Mouse (Mus musculus) CH12.LX (cell line): ENCODE data around the gene Zbtb39. TPM values are rescaled to one million over a fixed set of nuclear protein-coding genes. Genes with fewer than 3 reads are reported as not detected.

Experiments
- DNase-seq: peaks from one replicate; pipeline ENCODE4 v3.0.0-alpha.2; 2013; ENCODE audit errors: extremely low read depth
- H3K27ac ChIP-seq: 2 replicates; pipeline ENCODE4 v1.5.1; 2012; ENCODE audit warnings: low read depth, mild to moderate bottlenecking, control low read depth, moderate library complexity; ENCODE audit not compliant: insufficient read depth
- H3K27me3 ChIP-seq: replicated peaks from 2 replicates; pipeline ENCODE3; 2012; ENCODE audit warnings: inconsistent platforms
- H3K36me3 ChIP-seq, 2 experiments: replicated peaks in 1 of 2; 2 replicates each; pipeline versions ENCODE3 to v1.6.1; 2012; ENCODE audit warnings: inconsistent platforms in 1 of 2, low read length in 1 of 2, mild to moderate bottlenecking in 1 of 2, mixed read lengths in 1 of 2, moderate library complexity in 1 of 2; ENCODE audit not compliant: control insufficient read depth in 1 of 2, insufficient read depth in 1 of 2
- H3K4me1 ChIP-seq, 2 experiments: 2 replicates each; pipeline ENCODE4 v1.6.1; 2012; ENCODE audit warnings: inconsistent platforms in 1 of 2, moderate library complexity in 1 of 2; ENCODE audit not compliant: insufficient read depth in 2 of 2, control insufficient read depth in 1 of 2
- H3K4me2 ChIP-seq: 2 replicates; pipeline ENCODE4 v1.6.1; 2012; ENCODE audit warnings: low read depth, mild to moderate bottlenecking, control low read depth; ENCODE audit not compliant: poor library complexity, insufficient read depth, severe bottlenecking
- H3K4me3 ChIP-seq, 3 experiments: fragments of 150-350 bp in 1 of 3; sonication (generic) in 1 of 3; replicated peaks in 1 of 3; 2 replicates each; pipeline versions ENCODE3 to v1.5.1; 2011 to 2012; ENCODE audit warnings: low read depth in 2 of 3, low read length in 2 of 3, mild to moderate bottlenecking in 2 of 3, moderate library complexity in 2 of 3, control low read depth in 1 of 3, improper control_type of control experiment in 1 of 3, inconsistent platforms in 1 of 3, mixed read lengths in 1 of 3; ENCODE audit not compliant: poor library complexity in 1 of 3
- H3K79me2 ChIP-seq: replicated peaks from 2 replicates; pipeline ENCODE4 v1.6.1; 2012; ENCODE audit warnings: mild to moderate bottlenecking, moderate library complexity; ENCODE audit not compliant: control insufficient read depth, poor library complexity, insufficient read depth, severe bottlenecking; ENCODE audit errors: extremely low read depth
- H3K9ac ChIP-seq: 2 replicates; pipeline ENCODE4 v1.6.1; 2012; ENCODE audit warnings: low read depth, mild to moderate bottlenecking, control low read depth, moderate library complexity; ENCODE audit not compliant: insufficient read depth
- H3K9me3 ChIP-seq: replicated peaks from 2 replicates; pipeline ENCODE3; 2012; ENCODE audit warnings: low read length, inconsistent platforms, mixed read lengths
- CHD1 ChIP-seq: IDR thresholded peaks from 2 replicates; pipeline ENCODE4 v1.6.1; 2012; ENCODE audit warnings: low read depth, low read length, improper control_type of control experiment, inconsistent platforms
- CTCF ChIP-seq, 2 experiments: IDR thresholded peaks in 1 of 2; conservative IDR thresholded peaks in 1 of 2; 2 replicates each; pipeline ENCODE4 v1.5.1; 2011 to 2012; ENCODE audit warnings: low read depth in 2 of 2, low read length in 2 of 2, improper control_type of control experiment in 1 of 2, inconsistent platforms in 1 of 2, mild to moderate bottlenecking in 1 of 2, moderate library complexity in 1 of 2
- E2F4 ChIP-seq: IDR thresholded peaks from 2 replicates; pipeline ENCODE4 v1.6.1; 2011; ENCODE audit warnings: low read depth, low read length, improper control_type of control experiment; ENCODE audit not compliant: insufficient replicate concordance
- ETS1 ChIP-seq: conservative IDR thresholded peaks from 2 replicates; pipeline ENCODE4 v1.6.1; 2012; ENCODE audit warnings: low read depth, mild to moderate bottlenecking, inconsistent platforms, low read length, improper control_type of control experiment, moderate library complexity
- GABPA ChIP-seq: IDR thresholded peaks from 2 replicates; pipeline ENCODE4 v1.6.1; 2012; ENCODE audit warnings: low read depth, low read length, improper control_type of control experiment, inconsistent platforms; ENCODE audit not compliant: insufficient replicate concordance
- HCFC1 ChIP-seq: IDR thresholded peaks from 2 replicates; pipeline ENCODE4 v1.6.1; 2012; ENCODE audit warnings: low read depth, mild to moderate bottlenecking, inconsistent platforms, low read length, improper control_type of control experiment
- JUN ChIP-seq: IDR thresholded peaks from 2 replicates; pipeline ENCODE4 v1.6.1; 2011; ENCODE audit warnings: low read depth, mild to moderate bottlenecking, low read length, improper control_type of control experiment, moderate library complexity; ENCODE audit not compliant: insufficient read depth
- MAFK ChIP-seq: IDR thresholded peaks from 2 replicates; pipeline ENCODE4 v1.6.1; 2011; ENCODE audit warnings: low read length, improper control_type of control experiment; ENCODE audit not compliant: insufficient replicate concordance
- MAX ChIP-seq: IDR thresholded peaks from 2 replicates; pipeline ENCODE4 v1.6.1; 2011; ENCODE audit warnings: low read length, improper control_type of control experiment
- MAZ ChIP-seq: IDR thresholded peaks from 2 replicates; pipeline ENCODE4 v1.6.1; 2012; ENCODE audit warnings: low read depth, mild to moderate bottlenecking, inconsistent platforms, low read length, improper control_type of control experiment, moderate library complexity
- MEF2A ChIP-seq: IDR thresholded peaks from 2 replicates; pipeline ENCODE4 v1.6.1; 2014; ENCODE audit warnings: low read depth, mild to moderate bottlenecking, inconsistent platforms, low read length, improper control_type of control experiment, borderline replicate concordance
- MXI1 ChIP-seq: IDR thresholded peaks from 2 replicates; pipeline ENCODE4 v1.6.1; 2011; ENCODE audit warnings: mild to moderate bottlenecking, low read depth, low read length, improper control_type of control experiment
- NELFE ChIP-seq: IDR thresholded peaks from 2 replicates; pipeline ENCODE4 v1.6.1; 2011; ENCODE audit warnings: low read depth, low read length, improper control_type of control experiment
- NRF1 ChIP-seq: IDR thresholded peaks from 2 replicates; pipeline ENCODE4 v1.6.1; 2014; ENCODE audit warnings: low read depth, mild to moderate bottlenecking, inconsistent platforms, low read length, improper control_type of control experiment, moderate library complexity
- PAX5 ChIP-seq: IDR thresholded peaks from 2 replicates; pipeline ENCODE4 v1.6.1; 2012; ENCODE audit warnings: low read length, inconsistent platforms, mixed read lengths
- POLR2AphosphoS2 ChIP-seq: IDR thresholded peaks from 2 replicates; pipeline ENCODE4 v1.6.1; 2011; ENCODE audit warnings: low read depth, low read length, improper control_type of control experiment
- RAD21 ChIP-seq: IDR thresholded peaks from 2 replicates; pipeline ENCODE4 v1.6.1; 2011; ENCODE audit warnings: low read depth, mild to moderate bottlenecking, low read length, improper control_type of control experiment, moderate library complexity
- SIN3A ChIP-seq: IDR thresholded peaks from 2 replicates; pipeline ENCODE4 v1.6.1; 2012; ENCODE audit warnings: low read length, improper control_type of control experiment, inconsistent platforms
- USF2 ChIP-seq: conservative IDR thresholded peaks from 2 replicates; pipeline ENCODE4 v1.6.1; 2011; ENCODE audit warnings: low read depth, low read length, improper control_type of control experiment
- ZKSCAN1 ChIP-seq: IDR thresholded peaks from 2 replicates; pipeline ENCODE4 v1.6.1; 2012; ENCODE audit warnings: low read depth, inconsistent platforms, low read length, improper control_type of control experiment, borderline replicate concordance
- dilution Hi-C: fragments of 300-500 bp; cut with MboI; formaldehyde crosslinking; loops from 2 replicates; pipeline ENCODE4 v1.14.3; 2020; ENCODE audit warnings: low sequenced_read_pairs; ENCODE audit not compliant: extremely low pct_unique_long_range_greater_than_20kb, extremely low pct_ligation_motif_present
- in situ Hi-C: fragments of 300-500 bp; cut with MboI; formaldehyde crosslinking; loops from 3 replicates; pipeline ENCODE4 v1.14.3; 2019; ENCODE audit warnings: low sequenced_read_pairs, low pct_ligation_motif_present, low pct_unique_long_range_greater_than_20kb, mixed read lengths
- polyA plus RNA-seq: library from polyadenylated mRNA; unstranded; fragments of >175 nt; gene quantifications from 2 replicates; pipeline ENCODE4 v1.2.1, GENCODE M21; 2012; ENCODE audit warnings: low read depth; ENCODE audit not compliant: insufficient read length
- total RNA-seq, 2 experiments: library from RNA; depleted of rRNA; stranded (reverse); fragments of 300-350 nt in 1 of 2; fragments of >200 nt in 1 of 2; gene quantifications; 2 replicates each; pipeline ENCODE4 v1.2.3; 2012 to 2014

Zbtb39 gene
- total and polyA plus RNA-seq, 3 experiments, result 1.1 to 5.0 (median 4.2) TPM

DNA sequence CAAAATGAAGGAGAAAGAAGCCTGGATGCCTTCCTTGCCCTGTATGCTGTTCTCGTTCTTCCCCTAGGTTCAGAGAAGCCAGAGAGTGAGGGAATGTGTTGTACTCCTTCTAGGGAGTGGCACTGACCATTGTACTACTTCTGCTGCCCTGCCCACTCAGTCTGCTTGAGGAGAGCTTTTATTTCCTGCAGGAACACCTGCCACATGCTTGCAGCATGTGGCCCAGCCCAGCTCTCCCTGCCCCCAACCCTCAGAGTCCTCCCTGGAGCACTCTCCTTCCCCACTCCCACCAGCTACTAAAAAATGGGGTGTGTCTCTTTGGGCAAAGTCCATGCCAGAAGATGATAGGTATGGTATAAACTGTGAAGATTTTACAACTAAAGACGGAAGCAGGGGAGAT lies 35.0 kb upstream of the Zbtb39 start:
- Histone ChIP-seq H3K79me2 (no peaks in the 10 kb centered on the region), H3K36me3 (peaks cover 0 to 10% of the 10 kb centered on the region in 2 experiments), H3K9ac (no peak overlapping the region), H3K4me1 (peaks cover 0 to 2% of the 10 kb centered on the region in 2 experiments; a peak in 1 of 4 replicates), H3K27me3 (no peaks in the 10 kb centered on the region), H3K9me3 (no peaks in the 10 kb centered on the region)
- dilution Hi-C loops (no loop called here), in situ Hi-C loops (no loop called here)
- DNase-seq, result no peak
- TF ChIP-seq POLR2AphosphoS2 (no peak), HCFC1 (no peak), PAX5 (no peak), JUN (no peak)
- TF ChIP-seq, all 38 proteins: peak for 0
- Histone ChIP-seq H3K4me3 (no peak overlapping the region), H3K4me2 (no peak overlapping the region), H3K27ac (no peak overlapping the region)

DNA sequence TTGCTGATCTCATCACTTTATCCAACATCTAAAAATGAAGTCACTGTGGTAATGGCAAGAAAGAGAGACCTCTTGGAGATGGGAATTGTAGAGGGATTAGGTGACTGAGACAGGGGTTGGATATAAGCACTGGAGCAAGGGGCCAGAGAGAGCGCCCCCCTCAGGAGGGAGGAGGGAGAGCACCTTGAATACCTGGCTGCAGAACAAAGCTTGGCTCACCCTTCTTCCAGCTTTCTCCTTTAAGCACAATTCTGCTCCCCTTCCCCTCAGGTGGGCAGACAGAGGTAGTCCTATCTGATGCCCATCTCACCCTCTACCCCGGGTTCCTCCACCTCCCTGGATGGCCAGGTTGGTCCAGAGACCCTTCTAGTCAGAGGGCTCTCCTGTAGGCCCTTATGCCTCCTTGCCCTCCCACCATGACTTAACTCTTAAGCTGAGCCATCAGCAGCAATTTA lies 34.5 kb upstream of the Zbtb39 start, which contains the start of gene Myo1a:
TSS of gene Myo1a (plus strand) at position 405 of the 455 bp plus-strand sequence.
- Histone ChIP-seq H3K4me3 (no peak within 1 kb of the TSS), H3K4me2 (no peak within 1 kb of the TSS), H3K27me3 (no peaks in the 10 kb centered on the region), H3K79me2 (no peaks in the 10 kb centered on the region), H3K9me3 (no peaks in the 10 kb centered on the region), H3K9ac (no peak within 1 kb of the TSS), H3K36me3 (peaks cover 0 to 6% of the 10 kb centered on the region in 2 experiments), H3K4me1 (peaks cover 0 to 2% of the 10 kb centered on the region in 2 experiments; a peak in 1 of 4 replicates), H3K27ac (no peak within 1 kb of the TSS)
- in situ Hi-C loops (no loop called here), dilution Hi-C loops (no loop called here)
- TF ChIP-seq CTCF (conservative IDR thresholded peaks at IDR 0.05 in 1 of 2, IDR thresholded peaks at IDR 0.05 in 1 of 2; ENCODE audit: low read depth in 2 of 2, low read length in 2 of 2) (peak; percentile 28 to 45; a peak in 3 of 4 replicates), POLR2AphosphoS2 (no peak)
- no peak for DNase-seq

DNA sequence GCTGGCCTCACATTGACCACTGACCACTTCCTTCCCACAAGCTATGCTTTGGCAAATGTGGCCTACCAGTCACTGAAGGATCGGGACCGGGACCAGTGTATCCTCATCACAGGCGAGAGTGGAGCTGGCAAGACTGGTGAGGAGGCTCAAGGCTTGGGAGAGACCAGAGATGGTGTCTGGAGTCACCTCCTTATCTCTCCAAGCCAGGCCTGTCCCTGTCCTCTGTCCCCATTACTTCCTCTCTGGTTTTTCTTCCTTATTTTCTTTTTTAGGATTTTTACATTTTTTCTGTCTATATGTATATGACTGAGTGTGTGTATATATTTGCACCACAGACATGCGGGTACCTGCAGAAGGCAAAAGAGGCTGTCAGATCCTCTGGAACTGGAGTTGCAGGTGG lies 33.6 kb upstream of the Zbtb39 start:
- in situ Hi-C loops, result no loop called here
- Histone ChIP-seq H3K79me2 (no peaks in the 10 kb centered on the region), H3K27me3 (no peaks in the 10 kb centered on the region), H3K9me3 (no peaks in the 10 kb centered on the region), H3K4me1 (peaks cover 0 to 5% of the 10 kb centered on the region in 2 experiments; a peak in 1 of 4 replicates), H3K9ac (no peak overlapping the region), H3K4me2 (no peak overlapping the region), H3K4me3 (no peak overlapping the region), H3K27ac (no peak overlapping the region), H3K36me3 (no peaks in the 10 kb centered on the region)
- dilution Hi-C loops, result no loop called here
- DNase-seq, result no peak
- TF ChIP-seq NELFE (no peak), ZKSCAN1 (no peak), MAZ (no peak), MEF2A (no peak), CHD1 (no peak), HCFC1 (no peak), MXI1 (no peak), NRF1 (no peak), RAD21 (no peak), MAX (no peak), ETS1 (no peak), MAFK (no peak), POLR2AphosphoS2 (no peak), SIN3A (no peak), E2F4 (no peak), PAX5 (no peak), USF2 (no peak), GABPA (no peak)
